ENCODE assay signal across 27 mouse cellular contexts in the genomic region with DNA sequence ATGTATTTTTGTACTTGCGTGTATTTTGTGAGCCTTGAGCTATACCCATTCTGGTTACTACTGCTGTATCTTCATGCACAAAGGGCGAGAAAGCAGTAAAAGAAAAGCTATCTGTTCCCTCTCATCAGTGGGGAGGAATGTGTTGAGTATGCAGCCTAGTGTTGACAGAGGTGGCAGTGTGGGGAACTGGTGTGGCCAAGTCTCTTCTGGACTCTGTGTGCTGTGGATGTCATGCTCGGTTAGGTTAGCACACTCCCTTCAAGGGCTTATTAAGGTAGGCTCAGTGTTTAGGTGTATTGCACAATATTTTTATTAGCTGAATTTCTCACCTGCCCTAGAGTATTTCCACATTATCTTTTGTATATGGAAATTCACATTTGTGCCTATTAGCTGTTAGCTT. TPM values are rescaled to one million over a fixed set of nuclear protein-coding genes. Genes with fewer than 3 reads are reported as not detected.
A peak's percentile ranks its signal among the peaks of the same experiment; 100 is the strongest.
DNase-seq lines count a peak whose midpoint lies in the region; ATAC-seq lines count a peak whose summit lies in the region.
"Had no signal": no experiment of that assay in that cellular context is flagged by ENCODE, and none has a peak within 500 bp of the region (broad histone marks: within the 10 kb centered on the region; RNA-seq: fewer than 3 reads in every experiment).

No protein-coding gene starts in this region.

- H3K9me3 ChIP-seq in kidney, embryonic 14.5 days (ENCODE audit: control insufficient read depth, low read length) = no peaks in the 10 kb centered on the region
- no peaks in the 10 kb centered on the region for H3K9me3 ChIP-seq in kidney, embryonic 15.5 days (replicated peaks)
- H3K9me3 ChIP-seq: G1E; heart, embryonic 10.5 days; hindbrain, embryonic 13.5 days; limb, embryonic 15.5 days; midbrain, embryonic 15.5 days; neural tube, embryonic 13.5 days had no signal

- no peak for ATAC-seq in kidney, embryonic 14.5 days (ENCODE audit: low FRiP score, low TSS enrichment)
- peak; percentile 79; the same call in 1 of the 2 replicates for ATAC-seq in kidney, embryonic 15.5 days (replicated peaks; ENCODE audit: low FRiP score)
- no peak for ATAC-seq in erythroblast, adult 5-6 weeks (replicated peaks; ENCODE audit: low FRiP score, poor library complexity, severe bottlenecking)
- ATAC-seq: midbrain, embryonic 15.5 days had no signal

- no peak overlapping the region for H3K9ac ChIP-seq in kidney, embryonic 14.5 days (ENCODE audit: low read depth, low read length)
- no peak overlapping the region for H3K9ac ChIP-seq in kidney, embryonic 15.5 days
- H3K9ac ChIP-seq: hindbrain, embryonic 13.5 days; limb, embryonic 15.5 days; liver, embryonic 14.5 days; lung, embryonic 14.5 days; midbrain, embryonic 15.5 days; neural tube, embryonic 13.5 days had no signal

- peak; percentile 37 for DNase-seq in kidney, adult 11 months
- peak; percentile 18 for DNase-seq in kidney, adult 18-20 months
- peak; percentile 47 to 57 for DNase-seq in kidney, postnatal 36 days
- DNase-seq in right cerebral cortex, postnatal 25 days = no peak
- DNase-seq: adrenal gland, adult 2 months; B cell, adult 2 months; cerebellum, adult 11-12 months; cerebellum, postnatal 10 days; layer of hippocampus, postnatal 36 days; lung, embryonic 14.5 days; lung, postnatal 4 days; right cerebral cortex, postnatal 4 days; thymus, adult 18-20 months; thymus, postnatal 36 days had no signal

- H3K27me3 ChIP-seq in kidney, embryonic 14.5 days (ENCODE audit: control insufficient read depth, insufficient read depth, low read length) = no peaks in the 10 kb centered on the region
- H3K27me3 ChIP-seq in kidney, embryonic 15.5 days = no peaks in the 10 kb centered on the region
- H3K27me3 ChIP-seq: CH12.LX; hindbrain, embryonic 13.5 days; limb, embryonic 15.5 days; midbrain, embryonic 15.5 days; neural tube, embryonic 13.5 days had no signal

- H3K36me3 ChIP-seq in kidney, embryonic 14.5 days (ENCODE audit: control insufficient read depth, insufficient read depth, low read length) = peaks cover 7% of the 10 kb centered on the region; the same call in 1 of the 2 replicates
- H3K36me3 ChIP-seq in kidney, embryonic 15.5 days = peaks cover 23% of the 10 kb centered on the region

- no peak overlapping the region for H3K4me2 ChIP-seq in kidney, embryonic 14.5 days (replicated peaks; ENCODE audit: low read depth, low read length)
- no peak overlapping the region for H3K4me2 ChIP-seq in kidney, embryonic 15.5 days
- H3K4me2 ChIP-seq: hindbrain, embryonic 13.5 days; limb, embryonic 15.5 days; lung, embryonic 14.5 days; midbrain, embryonic 15.5 days; neural tube, embryonic 13.5 days had no signal

- H3K4me3 ChIP-seq in kidney, embryonic 14.5 days (ENCODE audit: low read length) = no peak overlapping the region
- no peak overlapping the region for H3K4me3 ChIP-seq in kidney, embryonic 15.5 days (replicated peaks)
- H3K4me3 ChIP-seq: heart, embryonic 10.5 days; hindbrain, embryonic 13.5 days; layer of hippocampus, adult 2 months; limb, embryonic 15.5 days; midbrain, embryonic 15.5 days; myocyte; neural tube, embryonic 13.5 days had no signal

- H3K27ac ChIP-seq in kidney, embryonic 14.5 days (ENCODE audit: low read depth, low read length) = no peak overlapping the region
- no peak overlapping the region for H3K27ac ChIP-seq in kidney, embryonic 15.5 days
- H3K27ac ChIP-seq: heart, embryonic 10.5 days; hindbrain, embryonic 13.5 days; layer of hippocampus, adult 2 months; limb, embryonic 15.5 days; liver, embryonic 14.5 days; midbrain, embryonic 15.5 days; neural tube, embryonic 13.5 days had no signal

- 77% methylated on average over 3 of the region's 3 CpGs for WGBS in kidney, embryonic 14.5 days
- WGBS in kidney, embryonic 15.5 days = 67% methylated on average over 3 of the region's 3 CpGs

- no peaks in the 10 kb centered on the region for H3K4me1 ChIP-seq in kidney, embryonic 14.5 days (ENCODE audit: control insufficient read depth, insufficient read depth, low read length)
- no peaks in the 10 kb centered on the region for H3K4me1 ChIP-seq in kidney, embryonic 15.5 days
- H3K4me1 ChIP-seq: heart, embryonic 10.5 days; hindbrain, embryonic 13.5 days; limb, embryonic 15.5 days; midbrain, embryonic 15.5 days had no signal

RNA-seq across cellular contexts. Expression of gene Ccnyl1, which starts 11.5 kb away (rescaled TPM):
- polyA plus RNA-seq in kidney, embryonic 14.5 days (2014; fragmentation: Nextera tagmentation; extraction: Ambion mirVana) = 9.0 and 11.3 TPM in 2 replicates
- polyA plus RNA-seq in kidney, embryonic 15.5 days (2015; fragmentation: Nextera tagmentation; extraction: Ambion mirVana) = 5.0 and 5.5 TPM in 2 replicates
- total RNA-seq in erythroblast, adult 5-6 weeks (2015; ENCODE audit: low replicate concordance) = 2.5 and 2.9 TPM in 2 replicates
- total RNA-seq in erythroblast, adult 5-6 weeks (2017; ENCODE audit: low replicate concordance) = 1.4 and 6.6 TPM in 2 replicates

RNA-seq across cellular contexts. Expression of gene Fzd5, which starts 35.8 kb away (rescaled TPM):
- polyA plus RNA-seq in kidney, embryonic 14.5 days (2014; fragmentation: Nextera tagmentation; extraction: Ambion mirVana) = 1.8 and 2.3 TPM in 2 replicates
- 2.2 and 2.4 TPM in 2 replicates for polyA plus RNA-seq in kidney, embryonic 15.5 days (2015; fragmentation: Nextera tagmentation; extraction: Ambion mirVana)
- total RNA-seq in erythroblast, adult 5-6 weeks (2015; ENCODE audit: low replicate concordance) = 2.7 and 5.0 TPM in 2 replicates
- total RNA-seq in erythroblast, adult 5-6 weeks (2017; ENCODE audit: low replicate concordance) = 4.3 and 5.4 TPM in 2 replicates
